Mouse (Mus musculus) frontal cortex, adult (tissue): Measurements from ENCODE around the gene Hbq1a.
A peak's percentile ranks its signal among the peaks of the same experiment; 100 is the strongest.

ENCODE experiments used
- ATAC-seq: cut with Nextera tagmentation; 2 replicates; pipeline ENCODE4 v1.9.2; 2017; ENCODE audit warnings: mild to moderate bottlenecking, moderate library complexity, mixed read lengths; ENCODE audit not compliant: low TSS enrichment

Gene Hbq1a

DNA sequence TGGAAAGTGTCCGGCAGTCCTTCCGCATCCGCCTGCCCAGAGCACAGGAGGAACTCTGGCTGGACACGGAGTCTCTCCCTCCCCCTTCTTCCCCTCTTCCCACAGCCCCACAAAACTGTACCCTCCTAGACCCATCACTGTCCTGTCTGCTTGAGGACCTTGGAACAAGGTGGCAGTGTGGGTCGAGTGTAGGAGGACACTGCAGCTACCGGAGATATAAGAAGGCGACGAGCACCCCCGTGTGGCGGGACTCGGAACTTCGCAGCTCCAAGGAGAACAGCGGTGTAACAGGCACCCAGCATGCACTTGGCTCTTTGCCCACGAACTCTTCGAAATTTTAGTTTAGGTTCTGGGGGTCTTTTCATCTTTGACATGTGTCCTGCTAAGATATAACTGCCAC is 24.7 kb downstream of the Hbq1a start:
- ATAC-seq, result peak; percentile 80

DNA sequence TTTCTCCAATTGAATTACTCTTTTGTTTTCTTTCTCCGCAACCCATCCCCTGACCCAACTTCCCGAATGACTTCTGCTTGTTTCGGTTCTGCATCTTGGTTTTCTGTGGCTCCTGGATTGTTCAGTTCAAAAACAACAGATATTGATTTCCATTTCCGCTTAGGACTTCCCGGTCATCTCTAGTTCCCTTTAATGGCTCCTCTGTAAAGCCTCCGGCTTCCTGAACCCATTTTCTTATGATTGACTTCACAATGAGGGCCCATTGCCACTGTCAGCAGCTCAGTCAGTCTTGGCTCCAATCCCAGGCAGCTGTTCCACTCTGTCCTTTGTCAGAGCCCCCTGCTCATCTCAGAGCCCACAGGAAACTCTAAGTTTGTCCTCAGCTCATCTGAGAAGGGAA is 31.2 kb downstream of the Hbq1a start:
- ATAC-seq, result no peak

DNA sequence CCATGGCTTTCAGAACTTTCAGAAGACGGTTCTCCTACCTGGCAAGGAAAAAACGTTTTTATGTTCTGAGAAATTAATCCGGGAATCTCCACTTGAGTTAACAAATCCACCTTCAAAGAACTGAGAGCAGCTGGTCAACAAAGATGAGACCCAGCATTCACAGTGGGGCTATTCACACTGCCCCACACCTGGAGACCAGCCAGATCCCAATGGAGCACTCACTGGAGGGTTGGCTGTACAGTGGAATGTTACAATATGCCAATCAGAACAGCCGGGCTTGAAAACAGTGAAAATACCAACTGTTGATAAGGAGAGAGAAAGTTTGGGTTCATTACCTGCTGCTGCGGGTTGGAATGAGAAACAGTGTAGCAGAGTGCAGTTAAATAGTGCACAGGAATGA is 32.0 kb downstream of the Hbq1a start:
- no peak for ATAC-seq

DNA sequence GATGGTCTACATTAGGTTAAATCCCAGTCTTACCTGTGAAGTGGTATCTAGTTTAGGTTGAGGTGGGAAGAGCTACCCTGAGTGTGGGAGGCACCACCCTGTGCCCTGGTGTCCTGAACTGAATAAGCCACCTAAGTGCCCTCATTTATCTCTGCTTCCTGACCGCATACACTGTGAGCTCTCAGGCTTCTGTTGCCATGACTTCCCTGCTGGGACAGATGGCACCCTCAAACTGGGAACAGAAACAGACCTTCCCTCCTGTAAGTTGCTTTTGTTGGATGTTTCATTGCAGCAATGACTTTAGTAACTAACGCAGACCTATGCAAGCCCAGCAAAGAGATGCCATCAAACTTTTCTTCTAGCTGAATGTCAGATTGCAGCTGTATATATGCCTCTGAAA is 33.4 kb downstream of the Hbq1a start:
- ATAC-seq, result peak; percentile 48; the same call in 1 of the 2 replicates

DNA sequence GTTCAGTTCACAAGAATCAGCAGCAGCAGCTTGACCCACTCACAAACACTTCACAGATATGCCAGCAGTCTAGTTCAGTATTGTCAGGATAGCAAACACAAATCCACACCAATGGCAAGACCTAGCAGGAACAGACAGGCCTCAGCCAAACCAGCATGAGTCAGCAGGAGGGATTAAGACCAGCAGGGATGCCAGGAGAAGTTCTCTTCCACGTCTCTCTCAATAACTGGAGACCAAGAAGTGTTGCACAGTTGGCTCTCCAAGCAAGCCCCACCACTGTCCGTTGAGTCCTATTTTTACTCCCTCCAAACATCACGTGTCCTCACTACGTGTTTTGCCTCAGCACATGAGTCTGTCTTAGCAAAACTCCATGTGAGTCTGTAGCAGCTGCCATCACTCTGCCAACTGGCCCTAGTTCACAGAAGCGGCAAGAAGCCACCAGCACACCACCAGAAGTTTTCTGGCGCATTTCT is 36.6 kb downstream of the Hbq1a start:
- no peak for ATAC-seq

DNA sequence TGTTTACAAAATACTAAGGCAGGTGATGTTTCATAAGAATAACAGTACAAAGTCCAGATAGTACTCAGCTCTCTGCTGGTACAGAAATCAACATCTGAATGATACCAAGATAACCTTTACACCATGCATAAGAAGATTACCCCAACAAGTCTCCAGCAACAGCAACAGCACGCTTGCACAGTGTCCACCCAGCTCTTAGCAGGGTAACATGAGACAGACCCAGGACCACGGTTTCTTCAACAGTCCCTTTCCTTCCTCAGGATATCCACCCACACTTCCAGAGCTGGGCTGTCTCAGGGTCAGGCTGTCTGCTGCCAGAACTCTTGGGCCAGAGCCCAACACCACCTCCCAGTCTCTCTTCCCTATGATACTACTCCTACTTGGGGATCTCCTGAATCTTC is 39.3 kb downstream of the Hbq1a start:
- no peak for ATAC-seq

DNA sequence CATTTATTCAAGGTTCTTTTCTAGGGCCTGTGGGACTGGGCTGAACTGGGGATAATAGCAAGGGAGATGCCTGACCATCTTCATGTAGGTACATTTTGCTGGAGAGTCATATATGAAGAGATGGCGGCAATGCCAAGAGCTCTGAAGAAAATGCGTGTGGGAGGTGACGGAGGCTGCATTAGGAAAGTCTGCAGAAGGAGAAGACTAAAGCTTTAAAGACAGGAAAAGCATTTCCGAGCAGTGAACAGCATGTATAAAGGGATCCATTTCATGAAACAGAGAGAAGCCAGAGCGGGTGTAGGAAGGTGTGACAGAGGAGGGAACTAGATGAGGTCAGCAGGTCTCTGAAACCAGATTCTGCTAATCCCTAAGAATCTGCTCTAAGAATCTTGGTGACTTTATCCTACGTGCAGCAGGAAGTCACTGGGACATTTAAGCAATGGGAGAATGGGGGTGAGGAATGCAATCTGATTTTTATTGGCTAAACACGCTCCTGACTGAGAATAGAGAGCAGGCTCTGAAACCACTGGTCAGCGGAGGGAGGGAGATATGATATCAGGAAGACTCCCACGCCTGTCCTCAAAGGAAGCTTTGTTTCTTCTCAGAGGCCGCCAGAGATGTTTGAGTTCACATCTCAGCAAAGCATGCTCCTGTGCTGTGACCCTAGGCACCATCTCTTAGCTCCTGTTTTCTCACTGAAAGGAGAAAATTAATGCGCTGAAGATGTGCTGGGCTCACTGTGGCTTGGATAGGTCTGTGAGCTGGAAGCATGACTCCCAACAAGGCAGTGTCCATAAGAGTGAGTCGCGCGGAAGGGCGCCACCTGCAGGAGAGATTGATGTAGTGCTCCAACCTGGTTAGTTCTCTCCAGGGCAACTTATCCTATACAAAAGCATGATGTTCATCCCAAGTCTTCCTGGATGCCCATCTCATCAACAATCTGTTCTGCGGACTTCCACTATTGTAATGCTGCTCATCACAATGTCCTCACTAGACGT is 40.9 kb downstream of the Hbq1a start:
- ATAC-seq, result peak; percentile 69

DNA sequence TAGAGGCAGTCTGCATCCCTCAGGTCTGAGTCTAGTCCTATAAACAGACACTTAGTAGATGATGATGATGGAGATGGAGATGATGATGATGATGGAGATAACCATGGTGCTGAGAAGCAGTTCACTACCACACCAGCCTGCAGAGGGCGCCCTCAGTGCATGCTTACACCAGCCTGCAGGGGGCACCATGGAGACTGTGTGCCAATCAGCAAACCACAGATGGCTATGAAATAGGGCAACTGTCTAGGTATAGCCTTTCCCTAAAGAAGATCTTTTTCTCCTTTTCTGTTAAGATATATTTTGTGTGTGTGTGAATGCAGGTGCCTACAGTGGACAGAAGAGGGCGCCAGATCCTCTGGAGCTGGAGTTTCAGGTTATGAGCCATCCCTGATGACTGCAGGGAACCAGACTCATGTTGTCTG is 42.9 kb downstream of the Hbq1a start:
- 0 out of 2 replicates have a peak, but pooled peaks have one; percentile 7 for ATAC-seq

DNA sequence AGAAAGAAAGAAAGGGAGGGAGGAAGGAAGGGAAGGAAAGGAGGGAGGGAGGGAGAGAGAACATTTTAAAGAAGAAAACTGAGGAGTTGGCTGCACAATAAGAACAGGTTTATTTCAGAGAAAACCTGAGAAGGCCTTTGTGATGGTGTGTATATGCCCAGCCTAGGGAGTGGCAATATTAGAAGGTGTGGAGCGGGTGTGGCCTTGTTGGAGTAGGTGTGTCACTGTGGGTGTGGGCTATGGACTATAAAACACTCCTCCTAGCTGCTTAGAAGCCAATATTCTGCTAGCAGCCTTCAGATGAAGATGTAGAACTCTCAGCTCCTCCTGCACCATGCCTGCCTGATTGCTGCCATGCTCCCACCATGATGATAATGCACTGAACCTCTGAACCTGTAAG is 43.5 kb downstream of the Hbq1a start:
- no peak for ATAC-seq

DNA sequence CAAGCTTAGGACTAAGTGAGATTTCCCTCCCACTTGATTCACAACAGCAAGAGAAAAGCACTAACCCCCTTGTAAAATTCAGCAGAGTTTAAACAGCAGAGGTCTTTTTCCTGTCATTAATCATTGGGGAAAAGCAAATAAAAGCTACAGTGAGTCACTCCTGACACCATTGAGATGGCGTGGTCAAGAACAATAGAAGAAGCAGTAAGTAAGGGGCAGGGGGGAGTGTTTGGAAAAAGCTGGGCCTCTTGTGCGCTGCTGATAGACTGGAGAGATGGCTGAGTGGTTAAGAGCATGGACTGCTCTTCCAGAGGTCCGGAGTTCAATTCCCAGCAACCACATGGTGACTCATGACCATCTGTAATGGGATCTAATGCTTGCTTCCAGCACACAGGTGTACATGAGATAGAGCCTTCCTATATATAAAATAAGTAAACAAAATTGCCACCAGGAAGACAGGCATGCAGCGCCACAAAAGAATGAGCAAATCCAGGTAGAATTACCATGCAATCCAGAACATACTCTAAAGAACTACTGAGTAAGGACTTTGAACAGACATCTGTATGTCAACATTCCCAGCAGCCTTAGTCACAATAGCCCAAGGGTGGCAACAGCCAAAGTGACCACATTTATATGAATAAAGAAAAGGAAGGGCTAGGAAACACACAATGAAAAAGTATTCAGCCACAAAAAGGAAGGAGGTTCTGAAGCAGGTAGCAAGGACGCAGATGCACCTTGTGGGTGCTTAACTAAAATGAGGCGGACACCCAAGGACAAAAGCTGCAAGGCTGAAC is 45.8 kb downstream of the Hbq1a start:
- no peak for ATAC-seq

DNA sequence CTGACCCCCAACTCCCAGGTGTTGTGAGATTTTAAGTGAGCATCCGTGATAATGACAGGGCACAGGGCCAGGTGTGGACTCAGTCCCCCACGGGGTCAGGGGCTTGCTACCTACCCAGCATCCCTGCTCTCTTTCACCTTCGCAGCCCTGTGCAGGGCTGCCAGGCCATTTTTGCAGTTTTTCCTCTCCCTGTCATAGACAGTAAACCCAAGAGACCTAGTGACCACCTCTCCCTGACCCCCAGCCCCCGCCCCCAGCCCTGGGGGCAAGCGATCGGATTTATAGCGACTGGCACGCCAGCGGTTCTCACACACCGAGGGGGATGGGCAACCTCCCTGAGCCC is 47.4 kb downstream of the Hbq1a start:
- no peak for ATAC-seq

DNA sequence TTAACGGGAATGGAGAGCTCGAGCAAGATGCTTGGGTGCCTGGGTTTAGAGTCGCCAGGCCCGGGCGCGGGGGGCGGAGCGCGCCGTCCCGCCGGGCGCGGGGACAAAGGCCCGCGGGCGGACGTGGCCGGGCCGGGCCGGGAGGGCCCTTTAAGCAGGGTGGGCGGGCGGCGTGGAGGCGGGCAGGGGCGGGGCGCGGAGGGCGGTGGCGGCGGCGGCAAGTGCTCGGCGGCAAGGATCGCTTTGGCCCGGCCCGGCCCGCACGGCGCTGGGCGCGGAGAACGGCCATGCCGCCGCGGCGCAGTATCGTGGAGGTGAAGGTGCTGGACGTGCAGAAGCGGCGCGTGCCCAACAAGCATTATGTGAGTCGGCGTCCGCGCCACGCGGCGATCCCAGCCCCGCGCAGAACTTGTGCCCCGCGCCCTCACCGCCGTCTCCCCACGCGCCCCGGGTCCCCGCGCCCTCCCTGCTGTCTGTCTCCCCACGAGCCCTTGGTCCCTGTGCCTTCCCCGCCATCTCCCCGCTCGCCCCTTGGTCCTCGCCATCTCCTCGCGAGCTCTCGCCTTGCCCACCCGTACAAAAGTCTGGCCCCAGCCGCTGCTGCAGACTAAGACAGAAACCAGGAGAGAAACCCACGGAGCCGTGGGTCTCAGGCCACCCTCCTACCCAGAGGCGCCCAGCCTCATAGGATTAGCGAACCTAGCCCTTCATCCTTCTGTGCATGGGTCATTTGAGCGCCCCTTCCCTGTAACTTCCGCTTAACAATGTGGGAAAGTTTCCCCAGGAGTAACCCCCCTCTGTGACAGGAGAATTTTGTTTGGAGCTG is 48.0 kb downstream of the Hbq1a start, which contains the start of gene Sh3pxd2b:
Gene Sh3pxd2b, plus strand, starts transcription at position 214 of the 826 bp plus-strand sequence.
- ATAC-seq, result peak; percentile 28; the same call in 1 of the 2 replicates

DNA sequence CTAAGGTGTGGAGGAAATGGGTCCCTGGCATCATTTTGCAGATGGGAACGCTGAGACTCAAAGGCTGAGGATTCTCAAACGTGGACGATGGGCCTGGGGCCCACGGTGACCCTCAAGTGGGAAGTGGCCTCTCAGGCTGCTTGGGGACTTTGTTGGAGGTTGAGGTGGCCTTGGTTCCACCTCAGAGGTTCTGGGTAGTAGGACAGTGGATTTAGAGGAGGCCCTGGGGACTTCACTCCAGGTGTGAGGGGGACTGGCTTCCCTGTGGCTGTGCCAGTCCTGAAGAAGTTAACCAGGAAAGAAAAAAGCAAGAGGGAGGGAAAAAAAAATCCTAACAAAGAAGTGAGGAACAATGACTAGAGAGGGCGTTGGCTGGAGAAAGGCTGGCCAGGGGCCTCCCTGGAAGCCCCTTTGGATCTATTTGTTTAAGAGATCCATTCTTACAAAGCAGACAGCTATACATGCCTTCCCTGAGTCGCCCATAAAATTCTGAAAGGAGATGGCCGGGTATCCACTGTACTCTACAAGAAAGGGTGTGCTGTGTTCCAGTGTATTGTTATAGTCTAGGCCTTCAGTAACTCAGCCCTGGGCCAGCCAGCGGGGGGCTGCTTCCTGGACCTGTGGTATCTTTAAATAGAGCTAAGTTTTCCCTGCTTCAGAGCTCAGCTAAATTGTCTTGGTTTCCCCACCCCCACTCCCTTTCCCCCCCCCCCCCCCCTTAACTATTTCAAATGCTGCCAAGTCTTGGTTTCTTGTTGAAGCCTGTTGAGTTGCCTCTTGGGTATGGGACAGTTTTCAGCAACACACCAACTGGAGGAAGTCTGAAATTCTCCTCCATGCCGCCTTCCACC is 48.8 kb downstream of the Hbq1a start:
- no peak for ATAC-seq

DNA sequence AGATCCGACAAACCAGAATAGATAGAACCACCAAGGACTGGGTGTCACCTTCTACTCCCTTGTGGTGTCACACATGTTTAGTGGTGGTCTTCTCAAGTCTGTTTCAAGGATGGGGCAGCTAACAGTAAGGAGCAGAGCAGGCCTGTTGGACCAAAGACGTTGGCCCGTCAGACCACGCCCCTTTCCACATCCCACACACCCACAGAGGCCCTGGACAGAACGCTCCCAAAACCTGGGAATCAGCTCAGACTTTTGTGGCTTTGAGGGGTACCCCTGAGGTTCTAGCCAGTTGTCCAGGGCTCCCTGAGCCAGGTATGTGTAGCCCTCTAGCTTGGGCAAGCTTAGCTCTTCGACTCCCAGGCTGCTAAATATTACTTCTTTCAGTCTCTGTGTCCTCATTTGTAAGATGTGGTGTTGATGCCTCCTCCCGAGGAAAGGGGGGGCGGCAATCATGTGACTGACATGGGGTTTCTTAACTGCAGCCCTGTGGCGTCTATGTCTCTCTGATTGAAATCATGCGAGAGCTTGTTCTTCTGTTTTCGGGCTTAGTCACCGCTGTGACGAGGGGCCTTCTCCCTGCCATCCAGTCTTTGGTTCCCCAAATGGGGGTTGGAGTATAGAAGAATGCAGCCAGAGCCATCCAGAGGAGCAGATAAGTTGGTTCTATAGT is 49.5 kb downstream of the Hbq1a start:
- no peak for ATAC-seq
